Mouse (Mus musculus) spleen, adult 2 months (tissue): ENCODE results near the gene Trnt1.

Source experiments
- CTCF ChIP-seq: fragments of 200-500 bp; IDR thresholded peaks from 2 replicates; pipeline ENCODE4 v1.5.1; 2011; ENCODE audit warnings: mild to moderate bottlenecking, inconsistent platforms; ENCODE audit not compliant: insufficient read depth, insufficient read length, insufficient replicate concordance; ENCODE audit errors: extremely low read depth
- POLR2A ChIP-seq: fragments of 200-500 bp; IDR thresholded peaks from 2 replicates; pipeline ENCODE4 v1.6.1; 2011; ENCODE audit warnings: low read depth, low read length, inconsistent platforms

GRCm38 (mm10) chr6:106769290-106769866 is 458 bp downstream of the Trnt1 start:
- no peak for TF ChIP-seq POLR2A
- TF ChIP-seq CTCF: no peak
